Mouse (Mus musculus): ENCODE results near the gene Cfap65. TPM values are rescaled to one million over a fixed set of nuclear protein-coding genes. Genes with fewer than 3 reads are reported as not detected.

The Cfap65 gene
- polyA plus RNA-seq, 1 experiment = not detected

DNA sequence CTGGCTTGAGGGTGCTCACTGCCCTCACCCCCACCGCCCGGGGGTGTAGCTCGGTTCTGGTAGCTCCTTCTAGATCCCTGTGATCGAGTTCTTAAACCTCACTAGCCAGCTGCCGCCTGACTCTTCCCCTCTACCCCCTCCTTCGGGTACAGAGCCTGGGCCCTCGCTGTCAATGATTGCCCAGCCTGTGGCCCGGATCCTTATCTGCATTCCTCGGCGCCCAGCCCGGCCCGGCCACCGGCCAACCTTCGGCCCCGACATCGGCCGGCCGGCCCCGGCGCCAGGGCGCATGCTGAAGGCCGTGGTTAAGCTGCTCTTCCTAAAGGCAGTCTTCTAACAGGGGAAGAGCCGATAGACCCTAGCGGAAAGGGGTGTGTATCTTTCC, 14.3 kb upstream of the Cfap65 start:
- TF ChIP-seq GATA1 (IDR thresholded peaks at IDR 0.05; ENCODE audit: low read length) = no peak

- no peak for TF ChIP-seq GATA1 (IDR thresholded peaks at IDR 0.05; ENCODE audit: low read length)
Measured at GRCm38 (mm10) chr1:74948784-74949665, 13.6 kb upstream of the Cfap65 start.

- no peak for TF ChIP-seq GATA1 (IDR thresholded peaks at IDR 0.05; ENCODE audit: low read length)
Measured at GRCm38 (mm10) chr1:74947986-74948670, 12.7 kb upstream of the Cfap65 start.

DNA sequence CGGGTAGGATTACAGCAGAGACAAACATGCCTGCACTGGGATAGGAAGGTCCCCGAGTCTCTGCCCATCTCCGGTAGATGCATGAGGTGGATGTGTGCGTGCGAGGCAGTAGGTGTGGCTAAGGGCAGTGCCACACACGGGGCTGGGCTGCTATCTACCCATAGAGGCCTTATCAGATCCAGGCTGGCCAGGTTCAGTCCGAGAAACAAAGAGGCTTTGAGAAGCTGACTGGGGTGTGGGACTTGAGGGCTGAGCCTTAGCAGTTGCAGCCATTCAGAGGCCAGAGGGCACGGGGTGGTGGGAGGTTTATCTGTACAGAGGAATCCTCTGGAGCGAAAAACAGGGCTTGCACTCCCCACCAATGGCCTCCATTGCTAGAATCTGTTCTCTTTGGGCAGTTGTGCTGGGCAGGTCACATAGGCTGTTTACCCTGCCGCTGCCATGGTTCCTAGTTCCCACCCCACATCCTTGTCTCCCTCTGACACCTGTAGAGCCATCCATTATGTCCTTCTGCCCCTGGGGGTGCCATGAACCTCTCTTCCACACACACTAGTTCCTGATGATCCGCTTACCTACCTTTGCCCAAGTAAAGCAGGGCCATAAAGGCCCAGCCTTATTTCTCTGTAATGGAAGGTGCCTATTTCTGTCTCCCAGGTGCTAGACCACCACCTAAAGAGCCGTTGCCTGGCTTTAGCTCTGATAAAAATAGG, 6.4 kb upstream of the Cfap65 start:
- no peak for TF ChIP-seq GATA1 (IDR thresholded peaks at IDR 0.05; ENCODE audit: low read length)

GRCm38 (mm10) chr1:74939762-74940161, 4.4 kb upstream of the Cfap65 start:
- TF ChIP-seq GATA1 (IDR thresholded peaks at IDR 0.05; ENCODE audit: low read length) = no peak

GRCm38 (mm10) chr1:74936221-74936830, 927 bp upstream of the Cfap65 start:
- no peak for TF ChIP-seq GATA1 (IDR thresholded peaks at IDR 0.05; ENCODE audit: low read length)

GRCm38 (mm10) chr1:74927621-74928296, 7.6 kb downstream of the Cfap65 start:
- no peak for TF ChIP-seq GATA1 (IDR thresholded peaks at IDR 0.05; ENCODE audit: low read length)

DNA sequence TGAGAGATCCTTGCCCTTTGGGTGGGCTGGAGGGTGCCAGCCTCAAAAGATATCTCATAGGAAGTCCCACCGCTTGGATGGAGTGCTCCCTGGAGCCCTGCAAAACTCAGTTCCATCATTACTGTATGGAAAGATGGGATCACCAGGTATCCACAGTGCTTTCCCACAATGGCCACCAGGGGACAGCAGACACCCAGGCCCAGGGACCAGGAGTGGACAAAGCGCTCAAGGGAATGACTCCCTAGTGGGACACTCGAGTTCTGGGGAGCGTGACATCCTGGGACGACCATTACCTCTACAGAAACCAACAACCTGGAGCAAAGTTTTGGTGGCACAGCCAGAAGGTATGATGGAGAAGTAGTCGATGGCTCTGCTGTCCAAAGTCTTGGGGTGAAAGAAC, 8.7 kb downstream of the Cfap65 start:
- no peak for TF ChIP-seq GATA1 (IDR thresholded peaks at IDR 0.05; ENCODE audit: low read length)

GRCm38 (mm10) chr1:74924464-74924863, 10.9 kb downstream of the Cfap65 start:
- TF ChIP-seq GATA1 (IDR thresholded peaks at IDR 0.05; ENCODE audit: low read length) = no peak

DNA sequence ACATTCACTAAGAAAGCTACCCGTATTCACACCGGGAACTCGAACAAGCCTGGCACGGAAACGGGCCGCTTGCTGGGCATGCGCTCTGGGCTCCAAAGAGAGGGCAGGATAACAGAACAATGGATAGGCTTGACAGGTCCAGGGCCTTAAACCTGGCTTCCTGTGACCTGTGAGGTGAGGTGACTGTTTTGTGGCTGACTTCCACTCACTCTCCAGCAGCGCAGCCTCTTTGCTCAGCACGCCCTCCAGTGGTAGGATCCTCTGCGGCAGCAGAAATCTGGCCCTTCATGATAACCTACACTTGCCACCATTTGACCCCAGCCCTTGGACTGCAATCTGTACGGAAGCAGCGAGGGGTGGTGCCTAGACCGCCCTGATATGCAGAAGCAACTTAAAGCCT, 19.7 kb downstream of the Cfap65 start:
- no peak for TF ChIP-seq GATA1 (IDR thresholded peaks at IDR 0.05; ENCODE audit: low read length)

- TF ChIP-seq GATA1 (IDR thresholded peaks at IDR 0.05; ENCODE audit: low read length) = no peak
Measured at GRCm38 (mm10) chr1:74902191-74902590, 33.2 kb downstream of the Cfap65 start.

GRCm38 (mm10) chr1:74901686-74902085, 33.7 kb downstream of the Cfap65 start:
- TF ChIP-seq GATA1 (IDR thresholded peaks at IDR 0.05; ENCODE audit: low read length) = no peak

GRCm38 (mm10) chr1:74900341-74901285, 34.8 kb downstream of the Cfap65 start:
- TF ChIP-seq GATA1 (IDR thresholded peaks at IDR 0.05; ENCODE audit: low read length) = no peak

Data from G1E-ER4 (cell line).